Mouse (Mus musculus): ENCODE measurements around the gene Gm19935.

Gene Gm19935

GRCm38 (mm10) chr8:90817293-90817692 lies at the start of gene Gm19935:
Gene Gm19935, minus strand, starts transcription at chr8:90817393.
- no peak for DNase-seq (ENCODE audit: low spot score)

GRCm38 (mm10) chr8:90862038-90862437 lies 44.8 kb upstream of the Gm19935 start:
- peak; percentile 62 for DNase-seq (ENCODE audit: low spot score)

- no peak for DNase-seq (ENCODE audit: low spot score)
Measured at GRCm38 (mm10) chr8:90861266-90861944, 44.2 kb upstream of the Gm19935 start.

GRCm38 (mm10) chr8:90858071-90858470 lies 40.9 kb upstream of the Gm19935 start:
- DNase-seq (ENCODE audit: low spot score): no peak

- no peak for DNase-seq (ENCODE audit: low spot score)
Measured at GRCm38 (mm10) chr8:90856952-90857351, 39.8 kb upstream of the Gm19935 start.

- no peak for DNase-seq (ENCODE audit: low spot score)
Measured at GRCm38 (mm10) chr8:90856171-90856570, 39.0 kb upstream of the Gm19935 start.

- no peak for DNase-seq (ENCODE audit: low spot score)
Measured at GRCm38 (mm10) chr8:90854671-90855161, 37.5 kb upstream of the Gm19935 start.

- no peak for DNase-seq (ENCODE audit: low spot score)
Measured at GRCm38 (mm10) chr8:90853971-90854670, 36.9 kb upstream of the Gm19935 start.

- no peak for DNase-seq (ENCODE audit: low spot score)
Measured at GRCm38 (mm10) chr8:90851544-90851943, 34.4 kb upstream of the Gm19935 start.

GRCm38 (mm10) chr8:90849462-90850050 lies 32.4 kb upstream of the Gm19935 start:
- DNase-seq (ENCODE audit: low spot score): no peak

- DNase-seq (ENCODE audit: low spot score): no peak
Measured at GRCm38 (mm10) chr8:90847980-90848379, 30.8 kb upstream of the Gm19935 start.

GRCm38 (mm10) chr8:90844179-90844967 lies 27.2 kb upstream of the Gm19935 start:
- no peak for DNase-seq (ENCODE audit: low spot score)

GRCm38 (mm10) chr8:90843127-90843526 lies 25.9 kb upstream of the Gm19935 start:
- DNase-seq (ENCODE audit: low spot score): no peak

GRCm38 (mm10) chr8:90841321-90841720 lies 24.1 kb upstream of the Gm19935 start:
- no peak for DNase-seq (ENCODE audit: low spot score)

GRCm38 (mm10) chr8:90839725-90840714 lies 22.8 kb upstream of the Gm19935 start:
- DNase-seq (ENCODE audit: low spot score): no peak

GRCm38 (mm10) chr8:90837440-90837839 lies 20.2 kb upstream of the Gm19935 start:
- no peak for DNase-seq (ENCODE audit: low spot score)

GRCm38 (mm10) chr8:90834321-90834672 lies 17.1 kb upstream of the Gm19935 start:
- DNase-seq (ENCODE audit: low spot score): no peak

GRCm38 (mm10) chr8:90833628-90834320 lies 16.6 kb upstream of the Gm19935 start:
- DNase-seq (ENCODE audit: low spot score): no peak

- DNase-seq (ENCODE audit: low spot score): no peak
Measured at GRCm38 (mm10) chr8:90832576-90833289, 15.5 kb upstream of the Gm19935 start.

GRCm38 (mm10) chr8:90830980-90831379 lies 13.8 kb upstream of the Gm19935 start:
- DNase-seq (ENCODE audit: low spot score): no peak

Data from ovary, postnatal 14 days (tissue).